In genomic region chr8:93941636-93942054, GRCm38 (mm10) we compare ENCODE assay signal across 17 mouse cellular contexts.
A peak's percentile ranks its signal among the peaks of the same experiment; 100 is the strongest.
DNase-seq lines count a peak whose midpoint lies in the region; ATAC-seq and TF ChIP-seq lines count a peak whose summit lies in the region.
"Had no signal": no experiment of that assay in that cellular context is flagged by ENCODE, and none has a peak within 500 bp of the region (broad histone marks: within the 10 kb centered on the region; RNA-seq: fewer than 3 reads in every experiment).

No protein-coding gene starts in this region.

- H3K36me3 ChIP-seq in hindbrain, embryonic 14.5 days (replicated peaks; ENCODE audit: control insufficient read depth, insufficient read depth), result peaks cover 26% of the 10 kb centered on the region
- peaks cover 8% of the 10 kb centered on the region; the same call in 1 of the 2 replicates for H3K36me3 ChIP-seq in hindbrain, embryonic 12.5 days
- peaks cover 18% of the 10 kb centered on the region for H3K36me3 ChIP-seq in midbrain, postnatal 0 days (ENCODE audit: insufficient read depth, low read length)
- H3K36me3 ChIP-seq in midbrain, embryonic 11.5 days (ENCODE audit: control insufficient read depth, insufficient read depth, low read length), result no peaks in the 10 kb centered on the region
- no peaks in the 10 kb centered on the region for H3K36me3 ChIP-seq in stomach, postnatal 0 days (ENCODE audit: control insufficient read depth, insufficient read depth, low read length)
- H3K36me3 ChIP-seq: intestine, embryonic 15.5 days had no signal

- no peaks in the 10 kb centered on the region for H3K27me3 ChIP-seq in hindbrain, embryonic 14.5 days (ENCODE audit: control insufficient read depth, insufficient read depth, low read length)
- H3K27me3 ChIP-seq in hindbrain, embryonic 12.5 days, result no peaks in the 10 kb centered on the region
- no peaks in the 10 kb centered on the region for H3K27me3 ChIP-seq in midbrain, postnatal 0 days (ENCODE audit: insufficient read depth, low read length)
- no peaks in the 10 kb centered on the region for H3K27me3 ChIP-seq in midbrain, embryonic 11.5 days (ENCODE audit: control insufficient read depth, insufficient read depth, low read length)
- no peaks in the 10 kb centered on the region for H3K27me3 ChIP-seq in stomach, postnatal 0 days (ENCODE audit: control insufficient read depth, insufficient read depth, low read length)
- H3K27me3 ChIP-seq: intestine, embryonic 15.5 days; neural tube, embryonic 12.5 days had no signal

- no peak for DNase-seq in cerebellum, postnatal 4 days (ENCODE audit: low spot score in 2 of 2)
- no peak for DNase-seq in hindbrain, embryonic 14.5 days (ENCODE audit: low spot score)
- DNase-seq in midbrain, postnatal 0 days (ENCODE audit: low spot score), result no peak
- no peak for DNase-seq in midbrain, embryonic 11.5 days (ENCODE audit: low spot score, missing footprints)
- no peak for DNase-seq in stomach, postnatal 0 days (ENCODE audit: low spot score)
- no peak for DNase-seq in neural tube, embryonic 10.5 days (ENCODE audit: extremely low spot score, low spot score)
- DNase-seq: adrenal gland, postnatal 36 days; embryo, embryonic 11 days; gastrocnemius, postnatal 25 days; kidney, postnatal 4 days; liver, postnatal 0 days had no signal

- no peaks in the 10 kb centered on the region for H3K9me3 ChIP-seq in hindbrain, embryonic 14.5 days (ENCODE audit: control insufficient read depth, low read length)
- no peaks in the 10 kb centered on the region for H3K9me3 ChIP-seq in hindbrain, embryonic 12.5 days (replicated peaks)
- no peaks in the 10 kb centered on the region for H3K9me3 ChIP-seq in midbrain, postnatal 0 days (ENCODE audit: low read length)
- no peaks in the 10 kb centered on the region for H3K9me3 ChIP-seq in midbrain, embryonic 11.5 days (ENCODE audit: control insufficient read depth, low read length)
- H3K9me3 ChIP-seq in stomach, postnatal 0 days (ENCODE audit: control insufficient read depth, low read length), result no peaks in the 10 kb centered on the region
- H3K9me3 ChIP-seq: intestine, embryonic 15.5 days; megakaryocyte, embryonic 14.5 days; neural tube, embryonic 12.5 days had no signal

- WGBS in hindbrain, embryonic 14.5 days, result 78% methylated on average over 4 of the region's 4 CpGs
- 79% methylated on average over 4 of the region's 4 CpGs for WGBS in hindbrain, embryonic 12.5 days
- WGBS in midbrain, postnatal 0 days, result 73% methylated on average over 4 of the region's 4 CpGs
- WGBS in midbrain, embryonic 11.5 days, result 81% methylated on average over 4 of the region's 4 CpGs
- WGBS in stomach, postnatal 0 days, result 65% methylated on average over 4 of the region's 4 CpGs

- TF ChIP-seq CTCF in midbrain, postnatal 0 days (IDR thresholded peaks at IDR 0.05), result peak; percentile 44
- TF ChIP-seq CTCF in stomach, postnatal 0 days (IDR thresholded peaks at IDR 0.05; ENCODE audit: low read depth), result peak; percentile 31

- TF ChIP-seq EP300 in stomach, postnatal 0 days (optimal IDR thresholded peaks at IDR 0.05), result no peak

- ATAC-seq in cerebellum, adult (ENCODE audit: insufficient number of reproducible peaks, low FRiP score, low TSS enrichment), result peak; percentile 59
- ATAC-seq in hindbrain, embryonic 14.5 days (ENCODE audit: low FRiP score), result 0 out of 2 replicates have a peak, but pooled peaks have one; percentile 37
- ATAC-seq in hindbrain, embryonic 12.5 days (ENCODE audit: low FRiP score), result no peak
- no peak for ATAC-seq in midbrain, postnatal 0 days (ENCODE audit: low FRiP score)
- ATAC-seq in midbrain, embryonic 11.5 days (ENCODE audit: low FRiP score), result no peak
- no peak for ATAC-seq in stomach, postnatal 0 days (ENCODE audit: low FRiP score, low TSS enrichment)
- ATAC-seq: intestine, embryonic 15.5 days; liver, postnatal 0 days had no signal

- no peaks in the 10 kb centered on the region for H3K4me1 ChIP-seq in hindbrain, embryonic 14.5 days (replicated peaks; ENCODE audit: control insufficient read depth, insufficient read depth, low read length)
- H3K4me1 ChIP-seq in hindbrain, embryonic 12.5 days, result no peaks in the 10 kb centered on the region
- H3K4me1 ChIP-seq in midbrain, postnatal 0 days (ENCODE audit: insufficient read depth, low read length), result no peaks in the 10 kb centered on the region
- no peaks in the 10 kb centered on the region for H3K4me1 ChIP-seq in midbrain, embryonic 11.5 days (ENCODE audit: control insufficient read depth, insufficient read depth, low read length)
- no peaks in the 10 kb centered on the region for H3K4me1 ChIP-seq in stomach, postnatal 0 days (replicated peaks; ENCODE audit: control insufficient read depth, insufficient read depth)
- H3K4me1 ChIP-seq: intestine, embryonic 15.5 days; neural tube, embryonic 12.5 days had no signal

- no peak overlapping the region for H3K9ac ChIP-seq in hindbrain, embryonic 14.5 days
- H3K9ac ChIP-seq in hindbrain, embryonic 12.5 days, result no peak overlapping the region
- H3K9ac ChIP-seq in midbrain, postnatal 0 days (replicated peaks; ENCODE audit: low read length, poor library complexity, severe bottlenecking), result no peak overlapping the region
- H3K9ac ChIP-seq in midbrain, embryonic 11.5 days (ENCODE audit: low read length), result no peak overlapping the region
- H3K9ac ChIP-seq in stomach, postnatal 0 days (ENCODE audit: low read length), result no peak overlapping the region
- H3K9ac ChIP-seq: intestine, embryonic 15.5 days; liver, postnatal 0 days; neural tube, embryonic 12.5 days had no signal

- H3K4me2 ChIP-seq in hindbrain, embryonic 14.5 days (replicated peaks), result no peak overlapping the region
- no peak overlapping the region for H3K4me2 ChIP-seq in hindbrain, embryonic 12.5 days (replicated peaks)
- H3K4me2 ChIP-seq in midbrain, postnatal 0 days (ENCODE audit: low read depth, low read length, poor library complexity, severe bottlenecking), result no peak overlapping the region
- H3K4me2 ChIP-seq in midbrain, embryonic 11.5 days, result no peak overlapping the region
- H3K4me2 ChIP-seq in stomach, postnatal 0 days (replicated peaks; ENCODE audit: low read depth), result no peak overlapping the region
- H3K4me2 ChIP-seq: intestine, embryonic 15.5 days; neural tube, embryonic 12.5 days had no signal

- H3K27ac ChIP-seq in hindbrain, embryonic 14.5 days, result no peak overlapping the region
- H3K27ac ChIP-seq in hindbrain, embryonic 12.5 days, result no peak overlapping the region
- H3K27ac ChIP-seq in midbrain, postnatal 0 days (ENCODE audit: low read depth, low read length), result no peak overlapping the region
- H3K27ac ChIP-seq in midbrain, embryonic 11.5 days (ENCODE audit: low read depth, low read length), result no peak overlapping the region
- no peak overlapping the region for H3K27ac ChIP-seq in stomach, postnatal 0 days (replicated peaks)
- H3K27ac ChIP-seq: intestine, embryonic 15.5 days; neural tube, embryonic 12.5 days had no signal

- no peak overlapping the region for H3K4me3 ChIP-seq in hindbrain, embryonic 14.5 days (replicated peaks; ENCODE audit: low read length)
- no peak overlapping the region for H3K4me3 ChIP-seq in hindbrain, embryonic 12.5 days
- no peak overlapping the region for H3K4me3 ChIP-seq in midbrain, postnatal 0 days (ENCODE audit: low read depth, low read length)
- H3K4me3 ChIP-seq in midbrain, embryonic 11.5 days (ENCODE audit: low read depth, low read length), result no peak overlapping the region
- H3K4me3 ChIP-seq in stomach, postnatal 0 days (ENCODE audit: low read depth, low read length), result no peak overlapping the region
- H3K4me3 ChIP-seq: erythroblast, embryonic 14.5 days; intestine, embryonic 15.5 days; megakaryocyte, embryonic 14.5 days; neural tube, embryonic 12.5 days had no signal

Comparison
In these comparisons a context has a peak if more than half of its experiments do, and no peak if none do; other contexts are left out.
1. ATAC-seq: peak in cerebellum, adult (single experiment) and hindbrain, embryonic 14.5 days (single experiment); none in hindbrain, embryonic 12.5 days (single experiment), midbrain, postnatal 0 days (single experiment), midbrain, embryonic 11.5 days (single experiment) and stomach, postnatal 0 days (single experiment).